Mouse (Mus musculus) heart, postnatal 10 days (tissue): ENCODE measurements at regions not wholly inside any gene's neighbourhood (a gene's known extent, or its start where the extent isn't known, plus 50 kb on each side); places are given as distances from the start of the nearest gene placed in this dataset.
A peak's percentile ranks its signal among the peaks of the same experiment; 100 is the strongest.

Experiments
- DNase-seq, 2 experiments: peaks; one replicate each; pipeline ENCODE4 v3.0.0; 2021
- intact Hi-C: fragments of 180-260 bp; cut with DNase I; formaldehyde crosslinking; loops from one replicate; pipeline ENCODE4 v1.15.1; 2025

- peak in 1 of 2 experiments; percentile 2 for DNase-seq
- intact Hi-C loops = no loop called here
These were observed 376.9 kb upstream of the Luzp2 start for GRCm38 (mm10) chr7:54458386-54458785.

GRCm38 (mm10) chr7:54491254-54491653 lies 344.0 kb upstream of the Luzp2 start:
- DNase-seq = peak; percentile 1 to 3

DNA sequence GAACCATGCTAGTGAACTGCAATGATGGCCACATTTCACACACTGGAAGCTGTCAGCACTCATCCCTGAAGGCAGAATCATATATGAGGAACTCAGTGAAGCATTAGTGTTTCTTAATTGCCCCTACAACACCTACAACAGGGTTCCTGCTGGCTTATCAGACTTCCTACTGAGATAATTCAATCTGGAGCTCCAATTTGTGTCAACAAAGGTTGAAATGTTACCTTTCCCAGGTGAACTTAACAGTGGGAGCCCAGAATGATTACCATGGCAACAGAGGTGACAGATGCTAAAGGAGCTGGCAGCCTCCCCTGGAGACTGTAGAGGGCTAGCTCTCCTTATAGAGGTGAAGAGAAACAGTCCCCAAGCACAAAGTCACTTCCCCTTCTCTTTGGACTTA lies 330.1 kb upstream of the Luzp2 start:
- intact Hi-C loops = no loop called here
- no peak for DNase-seq

More at GRCm38 (mm10) chr7:54491254-54491653, 344.0 kb upstream of the Luzp2 start:
- intact Hi-C loops = no loop called here

- DNase-seq = no peak
- intact Hi-C loops = no loop called here
These were observed 328.3 kb upstream of the Luzp2 start for GRCm38 (mm10) chr7:54507006-54507405.

GRCm38 (mm10) chr7:54535693-54536092 lies 299.6 kb upstream of the Luzp2 start:
- DNase-seq = no peak
- intact Hi-C loops = no loop called here

- intact Hi-C loops = no loop called here
- DNase-seq = no peak
These were observed 277.9 kb upstream of the Luzp2 start for GRCm38 (mm10) chr7:54557436-54557835.

GRCm38 (mm10) chr7:54565569-54566179 lies 269.6 kb upstream of the Luzp2 start:
- intact Hi-C loops = no loop called here
- DNase-seq = no peak

GRCm38 (mm10) chr7:54599776-54600175 lies 235.5 kb upstream of the Luzp2 start:
- no peak for DNase-seq
- intact Hi-C loops = no loop called here

- no peak for DNase-seq
- intact Hi-C loops = no loop called here
These were observed 212.9 kb upstream of the Luzp2 start for GRCm38 (mm10) chr7:54622436-54622835.

DNA sequence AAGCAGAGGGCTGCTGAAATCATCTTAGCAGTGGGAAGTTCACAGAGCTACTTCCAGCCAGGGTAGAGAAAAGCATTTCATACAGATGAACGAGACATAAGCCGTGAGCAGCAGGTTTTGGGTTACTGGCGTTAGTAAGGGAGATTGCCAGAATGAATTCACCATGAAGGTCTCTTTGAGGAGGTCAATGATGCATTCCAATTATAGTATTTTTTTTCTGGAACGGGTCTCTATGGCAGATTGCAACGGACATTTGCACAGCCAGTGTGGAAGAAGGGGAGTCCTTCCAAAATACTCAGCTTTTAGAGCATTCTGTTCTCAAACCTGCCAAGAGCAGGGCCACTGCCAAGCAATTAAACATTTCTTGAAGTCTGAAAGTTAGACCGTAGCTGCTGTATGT lies 201.4 kb upstream of the Luzp2 start:
- intact Hi-C loops = no loop called here
- DNase-seq = no peak

- DNase-seq = no peak
- intact Hi-C loops = no loop called here
These were observed 200.8 kb upstream of the Luzp2 start for GRCm38 (mm10) chr7:54634348-54635035.

DNA sequence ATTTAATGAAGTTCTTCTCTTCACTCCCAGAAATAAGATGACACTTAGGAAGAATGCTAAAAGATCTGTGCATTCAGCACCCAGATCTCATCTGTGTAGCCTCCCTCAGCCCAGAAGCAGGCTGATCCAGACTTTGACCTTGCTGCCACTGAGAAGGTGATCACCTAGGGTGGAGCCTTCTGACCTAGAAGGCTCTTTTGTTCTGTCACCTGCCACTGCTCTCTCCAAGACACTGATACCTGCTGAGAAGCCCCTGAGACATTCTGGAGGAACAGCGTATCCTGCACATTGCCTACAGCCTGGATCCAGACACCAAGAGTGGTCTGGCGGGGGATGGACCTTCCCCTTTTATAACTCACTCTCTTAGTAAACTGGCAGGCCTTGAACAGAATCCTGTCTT lies 190.0 kb upstream of the Luzp2 start:
- DNase-seq = no peak
- intact Hi-C loops = no loop called here

GRCm38 (mm10) chr7:54649025-54649424 lies 186.3 kb upstream of the Luzp2 start:
- intact Hi-C loops = no loop called here
- DNase-seq = no peak
